9 mouse cellular contexts compared by ENCODE assay signal in genomic region chr6:53572979-53573710, GRCm38 (mm10).
DNase-seq lines count a peak whose midpoint lies in the region; ATAC-seq and TF ChIP-seq lines count a peak whose summit lies in the region.
"Had no signal": no experiment of that assay in that cellular context is flagged by ENCODE, and none has a peak within 500 bp of the region (broad histone marks: within the 10 kb centered on the region; RNA-seq: fewer than 3 reads in every experiment).

No protein-coding gene starts in this region.

- H3K4me2 ChIP-seq in hindbrain, embryonic 15.5 days: peak overlapping the region; percentile 51

- ATAC-seq in hindbrain, embryonic 15.5 days (ENCODE audit: low FRiP score, low read depth): peak; percentile 90

- H3K27ac ChIP-seq in cortical plate, adult 2 months (ENCODE audit: insufficient read depth, low read length): no peak overlapping the region
- peak overlapping the region; percentile 78 for H3K27ac ChIP-seq in hindbrain, embryonic 15.5 days (replicated peaks)

- peak overlapping the region; percentile 3; the same call in 1 of the 2 replicates for H3K4me3 ChIP-seq in cortical plate, adult 2 months (ENCODE audit: insufficient read depth, low read length)
- H3K4me3 ChIP-seq in hindbrain, embryonic 15.5 days: peak overlapping the region; percentile 35
- H3K4me3 ChIP-seq: erythroblast, embryonic 14.5 days had no signal

- no peaks in the 10 kb centered on the region for H3K36me3 ChIP-seq in hindbrain, embryonic 15.5 days

- no peaks in the 10 kb centered on the region for H3K4me1 ChIP-seq in cortical plate, adult 2 months (ENCODE audit: control insufficient read depth, insufficient read depth, low read length)
- peaks cover 30% of the 10 kb centered on the region for H3K4me1 ChIP-seq in hindbrain, embryonic 15.5 days (replicated peaks)

- no peaks in the 10 kb centered on the region for H3K27me3 ChIP-seq in hindbrain, embryonic 15.5 days

- DNase-seq in adipocyte (ENCODE audit: low spot score): peak; percentile 99
- peak; percentile 85 to 88 for DNase-seq in gastrocnemius, adult 8-10 months (ENCODE audit: low spot score in 2 of 2)
- peak; percentile 84 to 87 for DNase-seq in left cerebral cortex, adult 18-20 months (ENCODE audit: low spot score in 2 of 2)
- peak; percentile 95 for DNase-seq in lung, postnatal 25 days (ENCODE audit: low spot score)
- DNase-seq in ovary, postnatal 36 days (ENCODE audit: low spot score): peak; percentile 62
- DNase-seq in spleen, postnatal 10 days (ENCODE audit: low spot score in 2 of 2): no peak

- H3K9ac ChIP-seq in hindbrain, embryonic 15.5 days: peak overlapping the region; percentile 29

- peak; percentile 44; the same call in 1 of the 2 replicates for TF ChIP-seq POLR2A in cortical plate, adult 2 months (IDR thresholded peaks at IDR 0.05; ENCODE audit: extremely low read depth, insufficient read depth, low read length)

- H3K9me3 ChIP-seq in hindbrain, embryonic 15.5 days: no peaks in the 10 kb centered on the region

- no peak for TF ChIP-seq CTCF in cortical plate, adult 2 months (IDR thresholded peaks at IDR 0.05; ENCODE audit: extremely low read depth, insufficient read depth, low read length)

- WGBS in hindbrain, embryonic 15.5 days: 8% methylated on average over 15 of the region's 16 CpGs

Comparison
In these comparisons a context has a peak if more than half of its experiments do, and no peak if none do; other contexts are left out.
1. DNase-seq: peak in adipocyte (single experiment), gastrocnemius, adult 8-10 months (2 of 2), left cerebral cortex, adult 18-20 months (2 of 2), lung, postnatal 25 days (single experiment) and ovary, postnatal 36 days (single experiment); none in spleen, postnatal 10 days (0 of 2).